Mouse (Mus musculus): Measurements from ENCODE around the gene Ush2a.

GRCm38 (mm10) chr1:188576246-188576747 lies 314.5 kb downstream of the Ush2a start:
- TF ChIP-seq CTCF (IDR thresholded peaks at IDR 0.05; ENCODE audit: insufficient read depth, low read length) (no peak), POLR2A (IDR thresholded peaks at IDR 0.05; ENCODE audit: borderline replicate concordance, extremely low read depth, low read depth, low read length) (no peak)

Data from lung, adult 2 months (tissue).